7 mouse cellular contexts compared by ENCODE assay signal in the genomic region with DNA sequence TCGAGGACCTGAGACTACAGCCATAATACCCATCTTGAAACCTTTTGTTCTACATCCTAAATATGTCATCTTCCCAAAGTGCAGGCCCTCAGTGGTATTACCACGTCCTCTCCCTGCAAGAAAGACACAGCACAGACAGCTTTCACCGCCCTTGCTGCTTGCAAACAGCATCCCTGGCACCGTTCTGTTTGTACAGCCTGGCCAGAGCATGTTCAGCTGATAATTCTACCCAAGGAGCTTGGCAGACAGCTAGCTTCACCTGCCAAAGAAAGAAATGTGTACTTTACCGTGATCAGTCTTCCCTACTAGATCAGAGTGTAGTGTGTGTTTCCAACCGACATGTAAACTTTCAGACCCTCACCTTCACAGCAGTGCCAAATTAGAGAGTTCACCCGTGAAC. TPM values are rescaled to one million over a fixed set of nuclear protein-coding genes. Genes with fewer than 3 reads are reported as not detected.
"Had no signal": no experiment of that assay in that cellular context is flagged by ENCODE, and none has a peak within 500 bp of the region (broad histone marks: within the 10 kb centered on the region; RNA-seq: fewer than 3 reads in every experiment).

No protein-coding gene starts in this region.

- H3K4me1 ChIP-seq: limb, embryonic 10.5 days; liver, embryonic 13.5 days; lung, embryonic 15.5 days; midbrain, embryonic 12.5 days had no signal

- H3K9me3 ChIP-seq: limb, embryonic 10.5 days; liver, embryonic 13.5 days; lung, embryonic 15.5 days; midbrain, embryonic 12.5 days had no signal

- H3K4me2 ChIP-seq: liver, embryonic 13.5 days; lung, embryonic 15.5 days; midbrain, embryonic 12.5 days had no signal

- DNase-seq: liver, embryonic 13.5 days; liver, postnatal 0 days; thymus, postnatal 4 days had no signal

- H3K4me3 ChIP-seq: limb, embryonic 10.5 days; liver, embryonic 13.5 days; lung, embryonic 15.5 days; midbrain, embryonic 12.5 days had no signal

- H3K27ac ChIP-seq: limb, embryonic 10.5 days; liver, embryonic 13.5 days; lung, embryonic 15.5 days; midbrain, embryonic 12.5 days; stomach, postnatal 0 days had no signal

- H3K36me3 ChIP-seq: limb, embryonic 10.5 days; liver, embryonic 13.5 days; lung, embryonic 15.5 days; midbrain, embryonic 12.5 days had no signal

- H3K9ac ChIP-seq: liver, embryonic 13.5 days; liver, postnatal 0 days; lung, embryonic 15.5 days; midbrain, embryonic 12.5 days had no signal

- H3K27me3 ChIP-seq: liver, embryonic 13.5 days; lung, embryonic 15.5 days; midbrain, embryonic 12.5 days had no signal

- ATAC-seq: liver, postnatal 0 days had no signal

RNA-seq across cellular contexts. Expression of a gene that starts 45.2 kb away (rescaled TPM):
- polyA plus RNA-seq: liver, embryonic 13.5 days; liver, postnatal 0 days had no signal
